Mouse (Mus musculus) megakaryocyte-erythroid progenitor cell, adult 5-6 weeks (primary cell): Measurements from ENCODE around the gene Plcz1. TPM values are rescaled to one million over a fixed set of nuclear protein-coding genes. Genes with fewer than 3 reads are reported as not detected.

Source experiments
- ATAC-seq: replicated peaks from 2 replicates; pipeline ENCODE4 v1.8.0; 2016; ENCODE audit warnings: mild to moderate bottlenecking, inconsistent platforms; ENCODE audit not compliant: severe bottlenecking, poor library complexity, low FRiP score, low TSS enrichment
- total RNA-seq, 2 experiments: library from RNA; stranded (forward) in 1 of 2; stranded (reverse) in 1 of 2; fragments of 200-1000, 215-1000 nt in 1 of 2; fragments of >200 nt in 1 of 2; fragmentation: Nextera tagmentation in 1 of 2; gene quantifications; 2 replicates each; pipeline ENCODE4 v1.2.3; 2014 to 2017

The Plcz1 gene
- not detected in 2 replicates for total RNA-seq (2014; fragmentation: Nextera tagmentation)
- total RNA-seq (2017), result not detected in 2 replicates

- ATAC-seq, result no peak
These were observed at the start of gene Plcz1 for GRCm38 (mm10) chr6:140041357-140041756. Gene Plcz1, minus strand, starts transcription at chr6:140041457.

- ATAC-seq, result no peak
These were observed 48.6 kb upstream of the Plcz1 start for GRCm38 (mm10) chr6:140089855-140090254.

GRCm38 (mm10) chr6:140081739-140082138 is 40.5 kb upstream of the Plcz1 start:
- ATAC-seq, result peak; percentile 10; the same call in 1 of the 2 replicates

- no peak for ATAC-seq
These were observed 39.7 kb upstream of the Plcz1 start for GRCm38 (mm10) chr6:140080933-140081332.

GRCm38 (mm10) chr6:140069177-140069576 is 27.9 kb upstream of the Plcz1 start:
- no peak for ATAC-seq

- ATAC-seq, result no peak
These were observed 13.1 kb upstream of the Plcz1 start for GRCm38 (mm10) chr6:140054271-140054928.

- ATAC-seq, result no peak
These were observed 10.2 kb upstream of the Plcz1 start for GRCm38 (mm10) chr6:140051476-140051875.

- ATAC-seq, result no peak
These were observed 305 bp downstream of the Plcz1 start, which contains the start of gene Capza3 for GRCm38 (mm10) chr6:140040952-140041351. Gene Capza3, plus strand, starts transcription at chr6:140041252.

- ATAC-seq, result no peak
These were observed 16.9 kb downstream of the Plcz1 start for GRCm38 (mm10) chr6:140024404-140024803.

- ATAC-seq, result no peak
These were observed 36.1 kb downstream of the Plcz1 start for GRCm38 (mm10) chr6:140005181-140005580.

GRCm38 (mm10) chr6:139989597-139989996 is 51.7 kb downstream of the Plcz1 start:
- ATAC-seq, result no peak

GRCm38 (mm10) chr6:139989075-139989474 is 52.2 kb downstream of the Plcz1 start:
- ATAC-seq, result no peak

GRCm38 (mm10) chr6:139986564-139986963 is 54.7 kb downstream of the Plcz1 start:
- no peak for ATAC-seq

- ATAC-seq, result no peak
These were observed 57.2 kb downstream of the Plcz1 start for GRCm38 (mm10) chr6:139984069-139984468.

- no peak for ATAC-seq
These were observed 60.2 kb downstream of the Plcz1 start for GRCm38 (mm10) chr6:139981061-139981460.

- no peak for ATAC-seq
These were observed 63.1 kb downstream of the Plcz1 start for GRCm38 (mm10) chr6:139978114-139978513.

- no peak for ATAC-seq
These were observed 66.6 kb downstream of the Plcz1 start for GRCm38 (mm10) chr6:139974668-139975067.

GRCm38 (mm10) chr6:139971608-139972298 is 69.5 kb downstream of the Plcz1 start:
- ATAC-seq, result no peak

GRCm38 (mm10) chr6:139966684-139967083 is 74.6 kb downstream of the Plcz1 start:
- no peak for ATAC-seq

- ATAC-seq, result no peak
These were observed 76.4 kb downstream of the Plcz1 start for GRCm38 (mm10) chr6:139964895-139965294.

GRCm38 (mm10) chr6:139963775-139964174 is 77.5 kb downstream of the Plcz1 start:
- no peak for ATAC-seq
